Mouse (Mus musculus): ENCODE results near the gene Pmepa1. TPM values are rescaled to one million over a fixed set of nuclear protein-coding genes. Genes with fewer than 3 reads are reported as not detected.

Gene Pmepa1
- polyA plus RNA-seq, 1 experiment from 2014 or later: 9.8 TPM

- Histone ChIP-seq H3K27ac (ENCODE audit: low read length) (no peak overlapping the region), H3K4me2 (replicated peaks; ENCODE audit: low read depth, low read length) (no peak overlapping the region), H3K27me3 (replicated peaks; ENCODE audit: insufficient read depth, low read length) (no peaks in the 10 kb centered on the region), H3K9me3 (ENCODE audit: low read length) (no peaks in the 10 kb centered on the region), H3K36me3 (ENCODE audit: insufficient read depth, low read length) (no peaks in the 10 kb centered on the region; the same call in 1 of the 2 replicates), H3K9ac (replicated peaks; ENCODE audit: low read depth) (no peak overlapping the region), H3K4me3 (ENCODE audit: low read depth, low read length) (no peak overlapping the region), H3K4me1 (ENCODE audit: insufficient read depth, low read depth, low read length) (no peaks in the 10 kb centered on the region)
- TF ChIP-seq EP300 (IDR thresholded peaks at IDR 0.05) (no peak), CTCF (IDR thresholded peaks at IDR 0.05) (no peak)
- DNase-seq (ENCODE audit: low spot score) (no peak), ATAC-seq (no peak)
- 85% methylated on average over 7 of the region's 7 CpGs for WGBS
Observed at GRCm38 (mm10) chr2:173225906-173226305, 50.4 kb downstream of the Pmepa1 start.

- no peaks in the 10 kb centered on the region; the same call in 1 of the 2 replicates for H3K36me3 ChIP-seq (ENCODE audit: insufficient read depth, low read length)
- no peak overlapping the region for H3K9ac ChIP-seq (replicated peaks; ENCODE audit: low read depth)
- 57% methylated on average over 7 of the region's 7 CpGs for WGBS
- DNase-seq (ENCODE audit: low spot score) (no peak), ATAC-seq (no peak)
- H3K27me3 ChIP-seq (replicated peaks; ENCODE audit: insufficient read depth, low read length): no peaks in the 10 kb centered on the region
- H3K4me2 ChIP-seq (replicated peaks; ENCODE audit: low read depth, low read length): no peak overlapping the region
- no peak for TF ChIP-seq CTCF (IDR thresholded peaks at IDR 0.05)
- no peak for TF ChIP-seq EP300 (IDR thresholded peaks at IDR 0.05)
- H3K9me3 ChIP-seq (ENCODE audit: low read length): no peaks in the 10 kb centered on the region
- no peak overlapping the region for H3K27ac ChIP-seq (ENCODE audit: low read length)
- H3K4me1 ChIP-seq (ENCODE audit: insufficient read depth, low read depth, low read length): no peaks in the 10 kb centered on the region
- H3K4me3 ChIP-seq (ENCODE audit: low read depth, low read length): no peak overlapping the region
Observed at GRCm38 (mm10) chr2:173224832-173225231, 51.5 kb downstream of the Pmepa1 start.

DNA sequence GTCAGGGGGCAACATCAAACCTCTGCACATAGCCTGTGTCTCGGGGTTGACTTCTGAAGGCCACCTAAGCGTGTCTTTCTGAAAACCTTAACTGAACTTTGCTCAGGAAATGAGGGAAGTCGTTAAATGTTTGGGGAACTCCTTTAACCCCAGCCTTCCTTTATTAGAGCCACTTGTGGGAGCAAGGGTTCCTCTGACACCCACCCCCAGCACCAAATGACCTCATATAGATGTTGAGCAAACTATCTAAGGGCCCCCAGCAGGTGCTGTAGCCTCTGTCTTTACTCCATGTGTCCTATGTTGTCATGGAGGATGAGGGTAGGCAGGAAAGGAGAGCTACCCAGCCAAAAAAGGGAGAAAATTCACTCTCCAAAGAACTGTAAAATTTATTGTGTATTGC lies 52.2 kb downstream of the Pmepa1 start:
- 49% methylated on average over 3 of the region's 3 CpGs for WGBS
- ATAC-seq (no peak), DNase-seq (ENCODE audit: low spot score) (no peak)
- no peaks in the 10 kb centered on the region for H3K4me1 ChIP-seq (ENCODE audit: insufficient read depth, low read depth, low read length)
- no peak overlapping the region for H3K4me3 ChIP-seq (ENCODE audit: low read depth, low read length)
- TF ChIP-seq CTCF (IDR thresholded peaks at IDR 0.05) (no peak), EP300 (IDR thresholded peaks at IDR 0.05) (no peak)
- H3K9me3 ChIP-seq (ENCODE audit: low read length): no peaks in the 10 kb centered on the region
- H3K9ac ChIP-seq (replicated peaks; ENCODE audit: low read depth): no peak overlapping the region
- H3K27ac ChIP-seq (ENCODE audit: low read length): no peak overlapping the region
- no peaks in the 10 kb centered on the region; the same call in 1 of the 2 replicates for H3K36me3 ChIP-seq (ENCODE audit: insufficient read depth, low read length)
- no peaks in the 10 kb centered on the region for H3K27me3 ChIP-seq (replicated peaks; ENCODE audit: insufficient read depth, low read length)
- H3K4me2 ChIP-seq (replicated peaks; ENCODE audit: low read depth, low read length): no peak overlapping the region

- H3K27ac ChIP-seq (ENCODE audit: low read length): no peak overlapping the region
- no peaks in the 10 kb centered on the region for H3K27me3 ChIP-seq (replicated peaks; ENCODE audit: insufficient read depth, low read length)
- TF ChIP-seq CTCF (IDR thresholded peaks at IDR 0.05): no peak
- H3K9ac ChIP-seq (replicated peaks; ENCODE audit: low read depth): no peak overlapping the region
- no peaks in the 10 kb centered on the region; the same call in 1 of the 2 replicates for H3K36me3 ChIP-seq (ENCODE audit: insufficient read depth, low read length)
- H3K4me2 ChIP-seq (replicated peaks; ENCODE audit: low read depth, low read length): no peak overlapping the region
- no peaks in the 10 kb centered on the region; the same call in 1 of the 2 replicates for H3K4me1 ChIP-seq (ENCODE audit: insufficient read depth, low read depth, low read length)
- no peak overlapping the region for H3K4me3 ChIP-seq (ENCODE audit: low read depth, low read length)
- ATAC-seq (no peak), DNase-seq (ENCODE audit: low spot score) (no peak)
- WGBS: 69% methylated on average over 3 of the region's 3 CpGs
- no peaks in the 10 kb centered on the region for H3K9me3 ChIP-seq (ENCODE audit: low read length)
Observed at GRCm38 (mm10) chr2:173223496-173223895, 52.8 kb downstream of the Pmepa1 start.

GRCm38 (mm10) chr2:173220754-173221153 lies 55.6 kb downstream of the Pmepa1 start:
- no peak for TF ChIP-seq CTCF (IDR thresholded peaks at IDR 0.05)
- TF ChIP-seq EP300 (IDR thresholded peaks at IDR 0.05): no peak
- ATAC-seq (no peak), DNase-seq (ENCODE audit: low spot score) (no peak)
- 88% methylated on average over 9 of the region's 9 CpGs for WGBS
- no peaks in the 10 kb centered on the region for H3K36me3 ChIP-seq (ENCODE audit: insufficient read depth, low read length)
- H3K4me3 ChIP-seq (ENCODE audit: low read depth, low read length): no peak overlapping the region
- H3K27ac ChIP-seq (ENCODE audit: low read length): no peak overlapping the region
- H3K4me1 ChIP-seq (ENCODE audit: insufficient read depth, low read depth, low read length): no peaks in the 10 kb centered on the region; the same call in 1 of the 2 replicates
- H3K4me2 ChIP-seq (replicated peaks; ENCODE audit: low read depth, low read length): no peak overlapping the region
- no peaks in the 10 kb centered on the region for H3K9me3 ChIP-seq (ENCODE audit: low read length)
- no peaks in the 10 kb centered on the region for H3K27me3 ChIP-seq (replicated peaks; ENCODE audit: insufficient read depth, low read length)
- no peak overlapping the region for H3K9ac ChIP-seq (replicated peaks; ENCODE audit: low read depth)

DNA sequence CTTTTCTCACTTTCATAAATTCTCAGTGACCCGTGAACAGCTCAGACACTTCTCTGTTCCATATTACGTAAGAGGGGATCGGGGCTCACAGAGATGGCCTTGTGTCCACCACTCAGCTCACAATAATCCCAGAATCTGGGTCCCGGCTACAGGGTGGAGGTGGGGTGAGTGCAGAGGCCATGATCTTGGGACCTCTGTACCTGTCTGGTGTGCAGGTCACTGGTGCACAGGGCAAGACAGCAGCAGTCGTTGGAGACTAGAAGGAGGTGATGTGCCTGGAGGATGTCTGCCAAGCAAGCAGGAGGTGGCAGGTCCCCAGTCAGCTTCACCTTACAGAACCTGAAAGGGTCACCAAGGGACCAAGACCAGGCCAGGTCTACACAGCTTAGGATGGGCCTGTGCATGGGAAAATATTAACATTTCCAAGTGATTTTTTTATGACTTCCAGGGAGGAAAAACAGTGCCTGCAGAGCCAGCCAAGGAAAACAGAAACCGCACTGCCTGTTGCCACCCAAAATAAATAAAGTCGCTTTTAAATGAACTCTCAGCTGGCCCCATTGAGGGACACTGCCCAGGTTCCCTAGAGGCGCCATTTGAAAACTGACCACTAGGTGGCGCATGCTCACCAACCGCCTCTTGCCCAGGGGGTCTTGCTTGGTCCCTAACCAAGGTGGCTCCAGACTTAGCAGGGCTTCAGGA lies 56.9 kb downstream of the Pmepa1 start:
- H3K4me2 ChIP-seq (replicated peaks; ENCODE audit: low read depth, low read length): no peak overlapping the region
- H3K27ac ChIP-seq (ENCODE audit: low read length): no peak overlapping the region
- no peaks in the 10 kb centered on the region; the same call in 1 of the 2 replicates for H3K4me1 ChIP-seq (ENCODE audit: insufficient read depth, low read depth, low read length)
- H3K9me3 ChIP-seq (ENCODE audit: low read length): no peaks in the 10 kb centered on the region
- peak; percentile 41; the same call in 1 of the 2 replicates for ATAC-seq
- DNase-seq (ENCODE audit: low spot score): peak; percentile 44
- H3K27me3 ChIP-seq (replicated peaks; ENCODE audit: insufficient read depth, low read length): no peaks in the 10 kb centered on the region
- no peak overlapping the region for H3K4me3 ChIP-seq (ENCODE audit: low read depth, low read length)
- 37% methylated on average over 10 of the region's 10 CpGs for WGBS
- no peak overlapping the region for H3K9ac ChIP-seq (replicated peaks; ENCODE audit: low read depth)
- no peaks in the 10 kb centered on the region for H3K36me3 ChIP-seq (ENCODE audit: insufficient read depth, low read length)
- peak; percentile 86 for TF ChIP-seq CTCF (IDR thresholded peaks at IDR 0.05)
- TF ChIP-seq EP300 (IDR thresholded peaks at IDR 0.05): no peak

Data from lung, postnatal 0 days (tissue).